Mouse (Mus musculus) adrenal gland, adult 8-10 months (tissue): Measurements from ENCODE around the gene Fras1. TPM values are rescaled to one million over a fixed set of nuclear protein-coding genes. Genes with fewer than 3 reads are reported as not detected.
A peak's percentile ranks its signal among the peaks of the same experiment; 100 is the strongest.

Experiments used
- DNase-seq: peaks from one replicate; pipeline ENCODE4 v3.0.0; 2022
- total RNA-seq, 4 experiments: library from RNA; stranded (reverse); gene quantifications; 2 replicates each; pipeline ENCODE4 v1.2.4; 2022

Gene Fras1
- total RNA-seq, 4 experiments from 2014 or later, result 1.3 to 4.1 (median 2.1) TPM

DNA sequence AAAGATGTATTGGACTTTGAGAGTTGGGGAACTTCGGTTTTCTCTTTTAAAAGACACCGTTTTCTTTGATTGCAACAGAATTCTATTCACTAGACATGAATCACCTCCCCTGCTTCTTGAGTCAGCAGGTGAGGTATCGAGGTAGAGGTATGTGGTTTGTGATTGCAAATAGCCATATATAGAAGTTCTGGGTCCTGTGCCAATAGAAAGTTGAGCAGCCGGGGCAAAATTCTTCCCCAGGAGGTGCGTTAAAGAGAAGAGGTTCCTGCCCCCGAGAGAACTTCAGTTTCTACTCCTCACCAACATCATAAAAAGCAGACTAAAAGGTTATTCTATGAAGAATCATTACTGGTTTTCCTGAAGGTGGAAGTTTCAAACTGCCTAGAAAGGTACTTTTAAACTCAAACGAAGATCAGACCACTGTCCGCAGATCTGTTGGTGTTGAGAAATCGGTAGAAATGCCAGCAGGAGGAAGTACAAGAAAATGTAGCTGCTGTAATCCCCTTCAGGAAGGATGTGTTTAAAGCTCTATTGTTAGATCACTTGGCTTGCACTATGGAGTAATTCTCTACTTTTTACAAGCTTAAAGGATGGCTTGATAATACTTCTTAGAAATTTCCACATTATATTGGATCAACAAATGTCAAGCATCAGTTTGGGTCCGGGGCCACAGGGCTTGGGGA, 420.3 kb downstream of the Fras1 start:
- no peak for DNase-seq

DNA sequence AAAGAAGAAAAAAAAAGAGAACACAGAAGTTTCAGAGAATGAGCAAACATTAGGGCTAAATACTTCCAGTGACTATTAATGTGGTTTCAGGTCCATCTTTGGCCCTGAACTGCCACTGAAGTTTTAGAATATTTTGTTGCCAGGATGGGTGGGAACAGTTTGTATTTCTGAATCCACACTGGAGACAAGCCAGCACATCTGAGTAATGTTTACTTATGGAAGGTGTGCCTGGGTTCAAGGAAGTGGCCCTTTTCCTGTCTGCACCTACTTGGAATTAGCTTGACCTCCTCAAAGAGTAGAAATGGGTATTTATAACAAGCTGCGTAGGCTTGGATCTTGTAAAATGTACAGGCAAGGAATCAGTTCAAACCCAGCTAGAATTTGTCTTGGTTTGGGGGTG, 422.0 kb downstream of the Fras1 start:
- DNase-seq, result no peak

DNA sequence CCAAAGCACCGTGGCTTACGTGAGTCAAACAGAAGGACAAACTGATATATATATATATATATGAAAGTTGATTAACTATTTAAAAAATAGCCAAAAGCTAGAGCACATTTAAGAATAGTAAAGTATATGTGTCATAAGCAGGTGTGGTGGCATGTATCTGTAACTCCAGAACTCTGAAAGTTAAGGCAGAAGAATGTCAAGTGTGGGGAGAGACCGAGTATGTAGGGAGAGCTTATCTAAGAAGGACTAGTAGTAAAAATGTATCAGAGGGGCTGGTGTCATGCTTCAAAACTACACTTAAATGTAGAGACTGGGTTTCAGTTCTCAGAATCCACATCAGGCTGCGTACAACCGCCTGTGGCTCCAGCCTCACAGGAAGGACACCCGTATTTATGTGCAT, 423.7 kb downstream of the Fras1 start:
- no peak for DNase-seq

DNA sequence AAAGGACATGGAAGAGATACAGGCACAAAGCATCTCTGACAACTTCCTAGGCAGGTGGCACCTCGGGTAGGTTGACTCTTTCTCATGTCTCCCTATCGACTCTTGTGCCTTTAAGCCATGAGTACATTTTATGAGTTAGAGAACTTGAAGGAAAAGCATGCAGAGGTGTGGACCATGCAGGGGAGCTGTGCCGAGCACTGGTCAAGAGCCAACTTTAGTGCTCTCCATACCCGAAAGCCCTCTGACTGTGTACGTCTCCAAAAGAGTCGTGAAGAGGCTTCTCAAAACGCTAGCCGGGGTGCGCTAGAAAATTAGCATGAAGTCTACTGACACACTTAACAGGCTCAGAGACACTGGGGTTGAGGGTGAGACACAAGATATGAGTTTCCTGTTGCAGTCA, 425.4 kb downstream of the Fras1 start:
- DNase-seq, result no peak

DNA sequence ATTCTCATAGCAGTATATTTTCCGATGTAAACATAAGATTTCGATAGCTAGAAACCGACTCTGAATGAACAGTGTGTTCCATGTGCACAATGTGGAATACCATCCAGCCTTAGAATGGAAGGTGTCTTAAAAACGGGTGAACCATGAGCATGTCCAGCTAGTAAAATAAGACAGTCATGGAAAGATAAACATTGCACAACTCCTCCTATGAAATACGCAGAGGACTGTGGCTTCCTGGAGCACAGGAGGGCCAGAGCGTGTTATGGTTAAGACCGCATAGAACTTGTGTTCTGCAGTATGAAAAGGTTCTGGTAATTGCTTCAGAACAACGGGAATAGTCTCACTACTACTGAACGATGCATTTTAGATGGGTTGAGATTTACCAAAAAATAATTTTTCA, 426.2 kb downstream of the Fras1 start:
- DNase-seq, result no peak

DNA sequence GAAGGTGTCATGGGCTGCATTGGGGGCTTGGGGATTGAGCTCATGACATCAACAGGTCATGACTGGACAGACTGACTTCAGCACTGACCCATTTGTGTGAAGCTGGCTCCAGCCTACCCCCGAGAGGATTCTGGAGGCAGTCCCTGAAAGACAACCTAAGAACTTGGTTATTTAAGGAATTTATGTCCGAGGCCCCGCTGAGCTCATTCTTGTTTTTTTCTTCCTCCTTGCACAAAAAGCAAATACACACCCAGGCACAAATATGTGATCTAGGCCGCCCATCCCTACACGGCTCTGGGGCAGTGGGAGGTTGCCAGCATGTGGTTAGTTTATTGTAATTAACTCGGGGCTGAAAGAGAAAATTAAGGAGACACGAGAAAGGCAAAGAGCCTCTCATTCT, 428.4 kb downstream of the Fras1 start:
- no peak for DNase-seq

DNA sequence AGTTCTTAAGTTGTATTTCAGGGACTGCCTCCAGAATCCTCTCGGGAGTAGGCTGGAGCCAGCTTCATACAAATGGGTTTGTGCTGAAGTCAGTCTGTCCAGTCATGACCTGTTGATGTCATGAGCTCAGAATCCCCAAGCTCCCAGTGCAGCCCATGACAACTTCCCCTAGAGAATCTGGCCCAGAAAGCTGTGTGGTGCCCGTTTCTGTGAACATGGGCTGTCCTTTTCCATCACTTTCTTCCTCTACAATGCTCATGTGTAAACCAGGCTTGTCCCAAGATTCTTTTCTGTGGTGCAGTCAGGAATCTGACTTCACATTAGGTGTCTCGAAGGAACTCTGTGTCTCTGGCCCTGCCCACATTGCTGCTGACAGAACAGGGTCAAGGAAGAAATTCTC, 429.3 kb downstream of the Fras1 start:
- no peak for DNase-seq

DNA sequence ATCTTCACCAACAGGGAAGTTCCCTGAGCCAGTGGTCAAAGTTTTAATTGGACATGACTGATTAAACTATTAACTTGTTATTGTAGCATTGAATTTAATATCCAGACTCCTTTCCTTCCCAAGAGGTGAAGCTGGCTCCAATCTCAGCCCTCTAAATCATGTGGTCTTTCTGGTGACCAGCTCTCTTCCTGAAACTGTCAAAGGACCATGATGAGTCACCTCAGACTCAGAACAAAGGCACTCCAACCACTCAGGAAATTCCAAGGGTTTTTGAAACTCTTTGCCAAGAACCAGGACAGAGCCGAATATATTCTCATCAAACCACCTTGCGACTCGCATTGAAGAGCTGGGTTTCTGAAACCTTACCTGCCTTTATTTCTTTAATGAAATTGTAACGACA, 430.5 kb downstream of the Fras1 start:
- peak; percentile 32 for DNase-seq

DNA sequence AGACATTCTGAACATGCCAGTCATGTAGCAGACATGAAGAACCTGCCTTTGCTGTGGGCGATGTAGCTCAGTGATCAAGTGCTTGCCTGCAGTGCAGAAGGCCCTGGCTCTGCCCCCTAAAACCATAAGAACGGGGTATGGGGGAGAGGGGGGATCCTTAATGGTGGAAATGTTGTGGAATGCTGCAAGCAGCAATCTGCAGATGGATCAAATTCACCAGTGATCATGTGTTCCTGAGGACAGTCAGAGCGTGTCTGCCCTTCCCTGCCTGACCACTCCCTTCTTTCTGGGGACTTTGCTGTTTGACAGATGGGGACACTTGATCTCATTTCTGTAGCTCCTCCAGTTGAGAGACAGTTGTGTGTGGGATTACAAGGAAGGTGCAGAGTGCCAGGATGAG, 431.1 kb downstream of the Fras1 start:
- DNase-seq, result no peak

DNA sequence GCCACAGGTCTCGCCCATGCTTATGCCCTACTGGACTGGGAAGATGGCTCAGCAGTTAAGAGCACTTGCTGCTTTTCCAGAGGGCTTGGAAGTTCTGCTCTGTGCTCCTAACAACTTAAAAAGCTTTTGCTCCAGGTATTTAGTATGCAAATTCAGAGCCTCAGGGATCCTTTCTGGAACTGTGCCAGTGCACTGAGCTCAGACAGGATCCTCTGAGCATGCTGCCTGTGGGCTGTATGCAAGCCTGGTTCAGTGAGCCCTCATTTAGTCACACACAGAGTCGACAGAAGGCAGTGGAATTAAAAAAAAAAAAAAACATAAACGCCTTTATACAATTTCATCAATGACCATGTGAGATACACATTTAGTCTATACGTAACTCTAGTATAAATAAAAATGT, 436.9 kb downstream of the Fras1 start:
- no peak for DNase-seq

DNA sequence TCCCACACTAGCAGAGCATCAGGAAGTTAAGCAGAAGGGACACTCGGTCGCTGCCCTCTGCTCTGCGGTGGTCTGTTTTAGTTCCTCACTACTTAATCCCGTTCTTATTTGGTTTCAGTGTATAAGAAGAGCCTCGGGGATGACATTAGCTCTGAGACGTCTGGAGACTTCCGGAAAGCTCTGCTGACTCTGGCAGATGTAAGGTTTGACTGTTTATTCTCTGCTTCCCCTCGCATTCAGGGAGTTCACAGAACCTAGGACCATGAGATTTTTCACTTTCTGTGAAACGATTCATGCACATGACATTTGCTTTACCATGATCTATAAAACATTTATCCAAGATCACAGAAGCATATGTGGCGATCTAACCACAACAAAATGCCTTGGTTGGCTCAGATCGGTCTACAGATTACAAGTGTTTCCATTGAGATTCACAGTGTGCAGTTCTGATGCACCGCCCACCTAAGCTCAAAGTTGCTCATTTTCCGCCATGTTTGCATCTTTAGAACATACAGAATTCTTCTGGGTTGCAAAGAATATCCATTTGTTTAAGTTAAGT, 451.1 kb downstream of the Fras1 start:
- no peak for DNase-seq

DNA sequence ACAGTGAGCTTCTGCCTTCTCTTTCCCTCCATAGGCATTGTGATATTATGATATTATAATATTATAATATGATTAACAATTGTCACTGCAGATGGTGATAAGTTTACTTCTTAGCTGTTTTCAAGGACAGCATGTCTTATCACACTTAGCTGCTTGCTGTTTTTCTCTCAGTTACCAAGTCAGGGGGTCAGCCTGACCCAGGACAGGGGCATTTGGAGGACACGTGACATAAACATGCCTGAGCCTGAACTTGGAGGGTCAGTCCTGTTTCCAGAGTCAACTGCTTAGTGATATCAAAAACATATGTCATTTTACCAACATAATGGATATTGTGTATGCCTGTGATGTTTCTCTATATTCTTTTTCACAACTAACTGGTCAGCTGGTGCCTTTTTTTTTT, 453.4 kb downstream of the Fras1 start:
- no peak for DNase-seq

Other genes with a start within 250 kb of the Fras1 start
- 10 to 100 TPM; 65.1 to 82.6 (median 74.7) TPM for gene Cnot6l, start 209.8 kb upstream of the Fras1 start, total RNA-seq
- gene Mrpl1, start 164.5 kb upstream of the Fras1 start, total RNA-seq, result 10 to 100 TPM; 16.3 to 22.2 (median 22.1) TPM